Mouse (Mus musculus) large intestine, adult 2 months (tissue): ENCODE results near the gene Tmx2. TPM values are rescaled to one million over a fixed set of nuclear protein-coding genes. Genes with fewer than 3 reads are reported as not detected.
"Not testable (repeated sequence)": the region's sequence is repeated elsewhere in the genome, so short reads cannot be mapped to it uniquely, and the experiment has no call there.

Experiments
- DNase-seq: peaks from one replicate; pipeline ENCODE4 v3.0.0-alpha.2; 2012; ENCODE audit warnings: low read depth, low spot score
- WGBS: fragments of 180-500 bp; shearing (Covaris S2); methylation state at CpG from one replicate; pipeline ENCODE4 v1.1.7; 2018; 5-methylcytosine and 5-hydroxymethylcytosine counted together
- polyA plus RNA-seq: library from polyadenylated mRNA; depleted of rRNA; stranded (reverse); fragments of >200 nt; gene quantifications from 2 replicates; pipeline ENCODE4 v1.2.3, GENCODE M21; 2012

The Tmx2 gene
- polyA plus RNA-seq, 1 experiment: 66.2 TPM

DNA sequence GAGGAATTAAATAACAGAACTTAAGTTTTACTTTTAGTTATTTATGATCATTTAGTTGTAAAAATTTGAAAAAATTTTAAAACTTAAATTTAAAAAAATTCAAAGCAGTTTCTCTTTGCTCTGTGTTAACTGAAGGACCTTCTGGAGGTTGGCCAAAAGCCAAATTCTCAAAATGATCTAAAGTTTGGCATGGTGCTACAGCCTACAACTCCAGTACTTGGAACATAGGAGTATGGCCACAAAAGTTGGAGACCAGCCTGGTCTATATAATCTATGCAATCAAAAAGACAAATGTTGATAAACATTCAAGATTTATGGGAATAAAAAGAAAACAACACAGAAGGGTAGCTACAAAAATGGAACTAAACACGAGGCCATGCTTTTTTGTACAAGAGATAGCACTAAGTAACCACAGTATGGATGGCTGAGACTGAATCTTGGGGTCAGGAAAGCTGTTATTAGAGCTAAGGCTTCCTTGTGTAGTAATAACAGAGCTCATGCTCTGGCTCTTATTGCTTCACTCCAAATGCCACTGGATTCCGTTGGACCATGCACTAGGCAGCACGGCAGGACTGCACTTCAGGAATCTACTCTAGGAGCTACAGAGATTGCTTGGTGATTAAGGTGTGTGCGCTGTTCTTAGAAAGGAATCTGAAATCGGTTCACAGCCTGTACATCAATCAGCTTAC lies 16.2 kb upstream of the Tmx2 start:
- WGBS: 81% methylated on average over 5 of the region's 5 CpGs
- no peak for DNase-seq

DNA sequence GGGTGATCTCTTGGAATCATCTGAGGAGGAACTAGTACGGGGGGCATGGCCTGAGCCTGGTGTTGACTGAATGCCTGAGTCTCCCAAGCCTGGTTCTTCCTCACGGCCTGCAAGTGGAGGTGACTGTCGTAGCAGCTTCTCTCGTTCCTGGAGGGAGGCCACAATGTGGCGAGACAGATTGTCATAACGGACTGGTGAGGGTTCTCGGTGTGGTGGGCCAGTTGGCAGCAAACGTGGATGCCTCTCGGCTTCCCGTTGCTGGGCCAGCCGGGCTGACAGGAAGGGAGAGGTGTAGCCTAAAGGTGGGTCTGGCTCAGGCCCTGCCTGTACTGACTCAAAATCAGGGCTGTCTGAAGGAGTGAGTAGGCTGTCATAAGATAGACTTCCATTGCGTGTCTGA lies 11.1 kb upstream of the Tmx2 start:
- DNase-seq: no peak
- 84% methylated on average over 12 of the region's 12 CpGs for WGBS

DNA sequence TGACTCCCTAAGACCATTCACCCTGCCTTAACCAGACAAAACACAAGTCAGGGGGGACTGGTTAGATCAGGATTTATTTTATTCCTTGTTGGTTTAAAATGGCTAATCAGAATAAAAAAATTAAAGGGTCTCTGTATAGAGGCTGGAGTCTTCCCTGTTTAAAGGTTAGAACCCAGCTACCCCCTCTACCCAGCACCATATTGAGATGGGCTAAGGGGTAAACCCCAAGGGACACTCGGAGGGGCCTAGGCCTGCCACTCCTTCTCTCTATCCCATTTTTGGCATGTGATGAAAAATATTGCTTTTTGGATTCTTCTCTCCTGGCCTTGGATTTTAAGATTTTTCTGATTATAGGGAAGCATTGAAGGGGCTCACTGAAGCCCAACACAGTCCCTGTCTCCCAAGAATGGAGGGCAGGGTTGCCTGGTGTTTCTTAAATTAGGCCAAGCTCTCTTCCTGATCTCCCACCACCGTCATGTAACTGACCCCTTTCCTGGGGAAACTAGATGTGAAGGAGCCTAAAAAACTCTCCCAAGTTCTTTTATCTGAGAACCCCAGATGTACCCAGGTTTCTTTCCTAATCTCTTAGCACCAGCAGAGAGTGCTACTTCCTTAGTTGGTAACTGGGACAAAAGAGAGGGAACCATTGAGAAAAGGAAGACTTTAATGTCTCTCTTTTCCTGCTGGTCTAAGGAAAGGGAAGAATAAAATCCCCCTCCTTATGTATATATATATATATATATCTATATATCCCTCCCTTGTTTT lies 9.3 kb upstream of the Tmx2 start:
- DNase-seq: no peak
- WGBS: 82% methylated on average over 2 of the region's 2 CpGs

DNA sequence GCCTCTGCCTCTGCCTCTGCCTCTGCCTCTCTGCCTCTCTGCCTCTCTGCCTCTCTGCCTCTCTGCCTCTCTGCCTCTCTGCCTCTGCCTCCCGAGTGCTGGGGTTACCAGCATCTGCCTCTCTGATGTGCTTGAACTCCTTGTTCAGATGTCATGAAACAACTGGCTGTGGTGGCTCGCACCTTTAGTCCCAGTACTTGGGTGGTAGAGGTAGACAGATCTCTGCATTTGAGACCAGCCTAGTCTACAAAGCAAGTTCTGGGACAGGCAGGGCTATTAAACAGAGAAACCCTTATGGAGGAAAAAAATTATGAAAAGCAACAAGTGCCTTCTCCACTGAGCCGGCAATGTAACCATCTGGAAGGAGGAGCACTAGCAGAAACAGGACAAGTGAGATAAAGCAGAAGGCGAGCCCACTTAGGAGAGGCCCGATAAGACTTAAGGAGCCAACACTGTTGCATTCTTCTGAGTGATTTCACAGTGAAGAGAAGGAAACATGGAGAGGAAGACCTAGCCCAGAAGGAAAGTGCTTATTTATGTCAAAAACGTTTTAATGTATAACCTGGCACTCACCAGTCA lies 3.8 kb upstream of the Tmx2 start:
- 50% methylated on average over 6 of the region's 6 CpGs for WGBS
- no peak for DNase-seq

DNA sequence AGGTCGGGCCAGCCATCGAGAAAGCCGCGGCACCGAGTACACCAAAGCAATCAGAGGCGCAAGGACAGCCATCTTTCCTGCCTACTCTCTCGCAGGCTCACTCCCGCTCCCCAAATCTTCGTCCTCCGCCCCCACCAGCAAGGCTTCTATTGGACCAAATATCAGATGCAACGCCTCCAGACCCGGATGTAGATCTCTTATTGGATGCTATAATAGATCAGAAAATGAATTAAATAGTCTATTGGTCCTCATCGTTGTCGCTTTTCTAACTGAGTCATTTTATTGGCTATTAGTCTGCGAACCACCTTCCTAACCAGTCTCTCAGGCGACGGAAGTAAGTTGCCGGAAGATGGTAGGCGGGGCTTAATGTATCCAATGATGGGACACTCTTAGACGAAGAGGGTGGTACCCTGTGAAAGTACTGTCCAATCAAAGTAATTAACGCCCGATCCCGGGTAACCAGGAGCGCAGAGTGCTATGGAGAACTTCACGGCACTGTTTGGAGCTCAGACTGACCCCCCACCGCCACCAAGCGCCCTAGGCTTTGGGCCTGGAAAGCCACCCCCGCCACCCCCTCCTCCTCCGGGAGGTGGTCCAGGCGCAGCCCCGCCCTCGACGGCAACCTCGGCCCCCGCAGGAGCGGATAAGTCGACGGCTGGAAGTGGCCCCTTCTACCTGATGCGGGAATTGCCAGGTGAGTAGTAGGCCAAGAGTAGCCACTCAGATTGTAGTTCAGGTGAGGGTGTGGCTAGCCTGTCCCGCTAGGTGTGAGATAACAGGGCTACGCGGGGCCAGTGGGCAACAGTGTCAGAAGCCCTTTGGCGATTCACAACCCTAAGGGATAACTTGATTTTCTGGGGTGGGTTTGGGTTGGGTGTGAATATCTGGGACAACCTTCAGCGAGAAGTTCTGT lies 716 bp downstream of the Tmx2 start, which contains the start of the genes Gm28635 and Med19:
Gene Gm28635 (minus strand): TSS at position 74 of the 913 bp plus-strand sequence.
Gene Med19 (plus strand): TSS at position 435 of the 913 bp plus-strand sequence.
- WGBS: under 1% methylated on average over 44 of the region's 44 CpGs
- peak; percentile 100 for DNase-seq

DNA sequence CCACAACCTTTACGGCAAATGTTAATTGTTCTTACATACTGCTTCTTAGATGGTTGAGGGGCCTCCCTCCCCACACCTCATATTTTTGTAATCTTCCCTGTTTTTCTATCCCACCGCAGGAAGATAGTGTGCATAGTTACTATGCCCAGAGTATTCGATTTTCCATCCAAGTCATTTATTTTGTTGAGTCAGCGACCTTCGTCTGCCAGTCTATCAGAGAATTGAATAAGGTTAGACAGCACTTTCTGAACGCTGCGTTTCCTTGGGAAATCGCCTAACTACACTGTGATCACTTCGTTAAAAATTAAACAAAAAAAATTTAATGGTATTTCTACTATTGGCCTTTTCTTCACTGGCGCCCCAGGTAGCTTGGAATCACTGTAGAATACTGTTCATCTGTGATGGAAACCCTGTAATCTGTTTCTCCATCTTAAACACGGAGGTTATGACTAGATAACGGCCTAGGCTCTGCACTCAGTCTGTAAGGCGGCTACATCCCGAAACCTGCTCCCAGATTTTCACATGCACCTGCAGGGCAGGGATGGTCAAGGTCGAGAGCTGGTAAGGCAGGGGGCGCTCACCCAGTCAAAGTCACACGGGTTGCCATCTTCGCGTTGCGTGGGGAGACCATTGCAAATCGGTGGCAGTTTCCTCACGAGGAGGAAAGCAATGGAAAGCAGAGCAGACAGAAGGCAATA lies 1.5 kb downstream of the Tmx2 start:
- WGBS: 4% methylated on average over 22 of the region's 22 CpGs

DNA sequence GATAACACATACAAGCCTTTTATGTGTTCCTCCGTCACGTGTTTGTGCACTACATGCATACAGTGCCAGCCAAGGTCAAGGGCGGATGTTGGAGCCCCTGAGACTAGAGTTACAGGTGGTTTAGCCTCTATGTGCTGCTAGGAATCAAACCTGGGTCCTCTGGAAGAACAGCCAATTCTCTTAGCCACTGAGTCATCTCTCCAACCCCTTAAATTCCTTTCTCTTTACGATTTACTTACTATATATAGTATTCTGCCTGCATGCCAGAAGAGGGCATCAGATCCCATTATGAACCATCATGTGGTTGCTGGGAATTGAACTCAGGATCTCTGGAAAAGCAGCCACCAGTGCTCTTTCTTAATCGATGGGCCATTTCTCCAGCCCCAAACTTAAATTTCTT lies 7.4 kb downstream of the Tmx2 start:
- 65% methylated on average over 4 of the region's 5 CpGs for WGBS
- DNase-seq: not testable (repeated sequence)

More for the DNA sequence above, 1.5 kb downstream of the Tmx2 start:
- no peak for DNase-seq

DNA sequence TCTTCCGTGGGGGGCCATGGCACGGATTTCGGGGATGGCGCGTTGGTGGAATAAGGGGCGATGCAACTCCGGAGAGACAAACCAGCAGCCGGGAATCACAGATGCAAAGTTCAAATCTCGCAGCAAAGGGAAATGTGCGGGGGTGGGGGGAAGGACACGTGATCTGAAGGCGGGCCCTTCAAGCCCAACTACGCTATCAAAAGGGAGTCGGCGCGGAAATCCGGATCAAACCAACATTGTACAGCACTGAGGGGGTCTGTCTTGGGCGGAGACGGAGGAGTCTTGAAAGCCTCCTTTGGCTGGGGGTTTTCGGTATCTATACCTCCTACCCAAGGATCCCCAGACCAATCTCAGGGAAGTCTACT lies 8.4 kb downstream of the Tmx2 start, which contains the start of gene Selenoh:
Gene Selenoh (minus strand): TSS at position 202 of the 365 bp plus-strand sequence.
- WGBS: under 1% methylated on average over 20 of the region's 20 CpGs
- peak; percentile 55 for DNase-seq

DNA sequence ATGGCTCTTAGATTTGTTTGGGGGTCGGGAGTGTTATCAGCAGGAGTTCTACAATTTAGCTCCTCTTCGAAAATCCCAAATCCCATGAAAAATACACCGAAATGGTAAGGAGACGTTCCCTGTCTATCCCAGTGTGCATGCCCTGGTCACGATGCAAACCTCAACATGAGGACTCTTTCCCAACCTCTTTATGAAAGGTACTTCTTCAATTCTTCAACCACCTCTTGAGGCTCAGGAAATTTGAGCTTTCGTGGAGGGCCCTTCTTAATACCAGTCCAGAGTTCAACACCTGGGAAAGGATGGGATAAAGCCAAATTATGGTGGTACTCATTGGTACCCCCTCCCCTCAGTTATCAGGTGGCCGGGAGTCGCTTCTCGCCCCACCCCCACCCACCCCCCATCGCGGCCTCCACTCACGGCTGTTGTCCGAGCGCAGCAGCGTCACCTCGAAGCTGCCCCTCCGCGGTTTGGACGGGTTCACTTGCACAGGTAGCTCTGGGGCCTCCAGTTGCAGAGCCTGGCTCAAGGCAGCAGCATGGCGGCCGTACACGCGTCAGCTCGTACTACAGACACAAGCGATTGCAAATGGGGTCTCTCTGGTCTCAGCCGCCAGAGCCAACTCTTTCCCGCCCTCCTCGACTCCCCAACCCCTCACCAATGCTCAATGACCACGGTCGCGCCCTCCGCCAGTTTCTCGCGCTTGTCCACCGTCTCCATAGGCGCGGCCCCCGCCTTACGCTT lies 8.9 kb downstream of the Tmx2 start:
- 3% methylated on average over 39 of the region's 39 CpGs for WGBS
- DNase-seq: no peak

DNA sequence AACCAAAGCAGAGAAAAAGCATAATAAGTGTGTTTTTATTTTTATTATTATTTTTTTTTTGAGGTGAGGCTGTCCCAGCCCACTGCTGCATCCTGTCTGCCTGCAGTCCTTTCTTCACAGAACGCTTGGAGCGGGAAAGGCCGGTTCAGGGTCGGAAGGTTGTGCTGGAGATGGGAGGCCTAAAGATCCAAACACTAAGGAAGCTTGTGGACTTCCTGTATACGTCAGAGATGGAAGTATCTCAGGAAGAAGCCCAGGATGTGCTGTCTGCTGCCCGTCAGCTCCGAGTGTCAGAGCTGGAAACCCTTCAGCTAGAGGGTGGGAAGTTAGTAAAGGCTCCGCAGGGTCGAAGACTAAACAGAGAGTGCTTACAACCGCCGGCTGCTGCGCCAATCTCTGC lies 12.9 kb downstream of the Tmx2 start:
- DNase-seq: no peak
- WGBS: 61% methylated on average over 12 of the region's 12 CpGs

DNA sequence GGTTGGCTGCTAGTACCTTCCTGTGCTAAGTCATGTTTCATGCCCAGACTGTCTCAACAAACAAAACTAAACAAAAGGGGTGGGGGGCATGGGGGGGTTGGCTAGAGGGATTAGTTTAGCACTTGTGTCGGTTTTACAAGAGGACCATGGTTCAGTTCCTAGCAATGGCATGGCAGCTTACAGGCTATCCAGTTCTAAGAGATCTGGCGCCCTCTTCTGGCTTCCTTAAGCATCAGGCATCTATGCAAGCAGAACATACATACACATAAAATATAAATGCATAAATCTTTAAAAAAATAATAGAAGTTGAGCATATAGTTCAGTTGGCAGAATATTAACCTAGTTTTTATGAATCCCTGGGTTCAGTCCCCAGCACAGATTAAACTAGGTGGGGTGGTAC lies 16.1 kb downstream of the Tmx2 start:
- no peak for DNase-seq
- 46% methylated on average over 2 of the region's 2 CpGs for WGBS

DNA sequence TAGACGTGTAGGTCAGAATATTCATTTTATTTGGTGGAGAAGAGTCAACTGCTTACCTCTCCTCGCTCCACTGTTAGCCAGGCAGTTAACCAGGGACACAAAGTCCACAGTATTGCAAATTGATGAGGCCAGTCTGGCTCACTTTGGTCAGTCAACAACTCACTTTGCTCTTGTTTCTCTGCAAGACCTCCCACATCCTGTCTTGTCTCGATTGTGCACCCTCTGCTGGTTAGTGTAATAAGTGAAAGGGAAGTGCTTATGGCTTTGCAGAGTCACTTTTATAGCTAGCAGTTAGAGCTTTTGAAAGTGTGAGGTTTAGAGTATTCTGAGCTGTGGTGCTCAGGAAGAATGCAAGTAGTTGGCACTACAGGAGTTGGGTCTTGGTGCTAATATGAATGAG lies 18.7 kb downstream of the Tmx2 start:
- DNase-seq: no peak

DNA sequence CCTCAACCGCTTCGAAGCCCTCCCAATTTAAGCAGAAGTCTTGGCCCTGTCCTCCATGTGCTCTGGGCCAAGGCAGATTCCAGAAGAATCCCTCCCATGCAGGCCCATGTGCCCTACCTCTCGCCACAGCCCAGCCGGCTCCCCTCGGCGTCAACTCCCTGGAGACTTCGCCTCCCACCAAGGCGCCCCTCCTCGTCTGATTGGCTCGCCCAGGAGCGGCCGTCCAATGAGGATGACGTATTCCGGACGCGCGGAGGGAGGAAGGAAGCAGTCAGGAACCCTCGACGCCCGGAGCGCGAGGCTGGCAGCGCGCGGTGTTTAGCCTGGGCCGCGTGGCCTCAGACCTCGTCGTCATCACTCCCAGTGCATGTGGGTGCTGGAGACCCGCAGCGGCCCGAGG lies 20.1 kb downstream of the Tmx2 start, which contains the start of gene Btbd18:
Gene Btbd18 (plus strand): TSS at position 274 of the 400 bp plus-strand sequence.
- no peak for DNase-seq
- WGBS: 95% methylated on average over 32 of the region's 32 CpGs

More for the DNA sequence above, 18.7 kb downstream of the Tmx2 start:
- 34% methylated on average over 3 of the region's 3 CpGs for WGBS

DNA sequence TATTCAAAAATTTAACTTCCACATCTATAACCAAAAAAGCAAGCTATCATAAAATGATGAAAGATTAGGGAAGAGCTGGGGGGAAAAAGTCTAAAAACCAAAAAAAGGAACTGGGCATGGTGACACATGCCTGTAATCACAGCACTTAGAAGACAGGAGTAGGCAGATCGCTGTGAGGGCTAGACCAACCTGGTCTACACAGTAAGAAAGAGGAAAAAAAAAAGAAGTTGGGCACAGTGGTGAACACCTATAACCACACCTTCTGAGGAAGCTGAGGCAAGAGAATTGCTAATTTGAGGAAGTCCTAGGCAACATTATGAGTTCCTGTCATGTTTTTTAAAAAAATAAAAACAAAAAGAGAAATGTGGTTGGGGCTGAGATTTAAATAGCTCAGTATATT lies 23.1 kb downstream of the Tmx2 start:
- 60% methylated on average over 1 of the region's 1 CpGs for WGBS

DNA sequence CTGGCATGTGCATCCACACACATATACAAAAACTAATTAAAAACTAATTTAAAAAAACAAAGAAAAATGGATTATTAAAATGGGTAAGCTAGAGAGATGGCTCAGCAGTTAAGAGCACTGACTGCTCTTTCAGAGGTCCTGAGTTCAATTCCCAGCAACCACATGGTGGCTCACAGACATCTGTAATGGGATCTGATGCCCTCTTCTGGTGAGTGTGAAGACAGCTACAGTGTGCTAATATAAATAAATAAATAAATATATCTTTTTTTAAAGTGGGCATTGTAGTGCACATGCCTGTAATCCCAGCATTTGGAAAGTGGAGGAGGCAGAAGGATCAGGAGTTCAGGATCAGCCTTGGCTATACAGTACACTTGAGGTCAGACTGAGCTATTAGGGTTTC lies 25.6 kb downstream of the Tmx2 start:
- DNase-seq: no peak

More for the DNA sequence above, 23.1 kb downstream of the Tmx2 start:
- no peak for DNase-seq

DNA sequence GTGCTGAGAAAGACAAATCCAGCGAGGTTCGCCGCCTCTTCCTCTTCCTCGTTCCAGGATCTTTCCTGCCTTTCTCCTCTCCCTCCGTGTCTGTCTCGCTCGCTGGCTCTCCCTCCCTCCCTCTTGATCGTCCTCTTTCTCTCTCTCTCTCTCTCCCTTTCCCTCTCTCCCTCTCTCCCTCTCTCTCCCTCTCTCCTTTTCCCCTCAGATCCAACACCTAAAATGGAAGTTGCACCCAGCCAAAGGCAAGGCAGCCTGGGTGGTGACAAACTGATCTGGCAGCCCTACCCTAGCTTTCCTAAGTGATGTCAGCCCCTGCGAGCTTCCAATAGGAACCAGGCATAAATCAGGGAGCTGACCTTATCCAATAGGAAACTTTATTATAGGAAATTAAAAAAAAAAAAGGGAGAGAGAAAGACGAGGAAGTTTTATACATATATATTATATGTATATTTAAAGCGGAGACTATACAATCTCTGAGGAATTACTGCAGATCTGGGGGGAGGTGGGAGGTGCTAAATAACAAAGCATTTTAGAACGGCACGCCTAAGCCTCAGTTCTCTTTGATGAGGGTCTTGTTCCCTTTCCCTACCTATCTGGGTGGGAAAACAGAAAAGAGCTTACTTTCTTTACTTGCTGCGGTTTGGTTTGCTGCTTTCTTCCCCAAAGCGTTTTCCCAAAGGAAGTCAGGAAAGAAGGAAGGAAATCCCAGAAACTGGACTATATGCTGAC lies 28.3 kb downstream of the Tmx2 start, which contains the start of gene Ctnnd1:
Gene Ctnnd1 (minus strand): TSS at position 302 of the 732 bp plus-strand sequence.
- WGBS: 2% methylated on average over 15 of the region's 15 CpGs

DNA sequence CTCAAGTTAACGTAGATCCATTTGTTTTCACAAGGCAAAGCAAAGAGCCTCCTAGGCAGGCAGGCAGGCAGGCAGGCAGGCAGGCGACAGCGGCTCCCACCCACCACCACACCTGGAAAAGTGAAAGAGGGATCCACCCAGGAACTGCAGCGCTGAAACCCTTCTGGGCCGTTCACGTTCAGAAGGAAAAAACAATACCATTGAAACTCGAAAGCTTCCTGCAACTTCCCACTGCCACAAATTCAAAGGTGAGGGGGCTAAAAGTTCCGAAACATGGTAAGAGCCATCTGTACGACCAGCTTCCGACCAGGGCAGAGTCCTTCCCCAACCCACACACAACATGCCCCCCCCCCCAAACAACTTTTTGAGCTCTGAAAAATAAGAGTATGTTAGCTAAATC lies 29.3 kb downstream of the Tmx2 start:
- under 1% methylated on average over 10 of the region's 10 CpGs for WGBS
- DNase-seq: no peak

More for the DNA sequence above, 28.3 kb downstream of the Tmx2 start, which contains the start of gene Ctnnd1:
- DNase-seq: peak; percentile 90
